Mouse (Mus musculus): ENCODE results near the gene Sec22b. TPM values are rescaled to one million over a fixed set of nuclear protein-coding genes. Genes with fewer than 3 reads are reported as not detected.

The Sec22b gene
- total RNA-seq, 2 experiments from 2014 or later, result 80.0 to 82.9 TPM

DNA sequence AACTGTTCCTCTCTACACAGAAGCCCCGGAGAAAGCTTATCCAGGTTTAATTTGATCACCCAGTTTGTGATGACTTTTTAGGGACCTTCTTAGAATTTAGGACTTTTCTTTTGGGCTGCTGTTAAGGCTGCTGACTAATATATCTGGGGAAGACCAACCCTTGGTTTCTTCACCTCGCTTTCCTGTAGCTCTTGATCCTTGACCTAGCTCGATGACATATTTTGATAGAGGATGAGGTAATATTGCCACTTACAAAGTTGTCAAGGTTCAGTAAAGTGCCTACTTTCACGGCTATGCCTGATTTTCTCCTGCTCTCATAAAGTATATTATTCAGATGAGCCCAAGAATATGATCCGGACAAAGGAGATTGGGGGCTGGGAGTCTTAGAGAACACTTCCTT is 596 bp downstream of the Sec22b start:
- no peak for DNase-seq (ENCODE audit: low spot score in 2 of 2)

DNA sequence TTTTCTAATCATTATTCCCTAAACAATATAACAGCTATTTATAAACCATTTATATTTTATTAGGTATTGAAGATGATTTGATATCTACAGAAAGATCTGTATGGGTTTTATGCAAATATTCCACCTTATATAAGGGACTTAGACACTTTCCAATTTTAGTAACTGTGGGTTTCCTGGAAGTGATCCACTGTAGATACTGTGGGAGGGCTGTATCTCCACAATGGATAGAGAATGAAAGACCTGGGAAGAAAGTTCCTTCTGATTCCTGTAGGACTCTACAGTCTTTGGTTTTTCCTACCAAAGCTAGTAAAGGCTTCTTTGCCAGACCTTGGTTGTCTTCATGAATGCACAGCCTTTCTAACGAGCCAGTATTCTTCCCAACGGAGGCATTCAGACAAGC is 8.7 kb downstream of the Sec22b start:
- no peak for DNase-seq (ENCODE audit: low spot score in 2 of 2)

DNA sequence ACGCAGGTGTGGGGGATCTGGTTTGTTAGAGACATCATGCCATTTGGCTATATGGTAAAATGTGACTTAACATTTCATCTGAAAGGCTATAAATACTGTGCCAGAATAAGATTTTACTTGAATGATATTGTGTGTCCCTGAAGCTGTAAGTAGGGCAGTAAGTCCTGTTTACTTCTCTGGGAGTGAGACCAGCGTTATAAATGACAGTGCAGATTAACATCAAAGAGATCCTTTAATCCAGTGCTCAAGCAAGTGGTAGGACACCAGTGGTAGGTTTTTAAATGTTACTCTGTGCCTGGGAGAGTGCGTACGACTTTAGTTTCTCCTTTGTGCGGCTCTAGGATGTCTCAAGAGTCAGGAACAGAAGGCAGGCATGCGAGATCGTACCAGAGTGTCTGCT is 10.1 kb downstream of the Sec22b start:
- DNase-seq (ENCODE audit: low spot score in 2 of 2), result no peak

DNA sequence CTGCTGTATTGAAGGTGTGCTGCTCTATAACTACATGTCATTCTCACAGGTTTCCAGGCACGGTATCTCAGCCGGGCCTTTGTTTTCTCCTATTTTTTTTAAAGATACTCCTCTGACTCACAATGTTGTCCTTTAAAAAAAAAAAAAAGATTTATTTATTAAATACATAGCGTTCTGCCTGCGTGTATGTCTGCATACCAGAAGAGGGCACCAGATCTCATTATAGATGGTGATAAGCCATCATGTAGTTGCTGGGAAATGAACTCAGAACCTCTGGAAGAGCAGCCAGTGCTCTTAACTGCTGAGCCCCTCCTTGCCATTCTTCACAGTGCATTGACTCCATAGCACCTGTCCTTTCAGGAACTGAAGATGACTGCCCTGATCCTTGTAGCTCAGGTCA is 14.1 kb downstream of the Sec22b start:
- DNase-seq (ENCODE audit: low spot score in 2 of 2), result no peak

DNA sequence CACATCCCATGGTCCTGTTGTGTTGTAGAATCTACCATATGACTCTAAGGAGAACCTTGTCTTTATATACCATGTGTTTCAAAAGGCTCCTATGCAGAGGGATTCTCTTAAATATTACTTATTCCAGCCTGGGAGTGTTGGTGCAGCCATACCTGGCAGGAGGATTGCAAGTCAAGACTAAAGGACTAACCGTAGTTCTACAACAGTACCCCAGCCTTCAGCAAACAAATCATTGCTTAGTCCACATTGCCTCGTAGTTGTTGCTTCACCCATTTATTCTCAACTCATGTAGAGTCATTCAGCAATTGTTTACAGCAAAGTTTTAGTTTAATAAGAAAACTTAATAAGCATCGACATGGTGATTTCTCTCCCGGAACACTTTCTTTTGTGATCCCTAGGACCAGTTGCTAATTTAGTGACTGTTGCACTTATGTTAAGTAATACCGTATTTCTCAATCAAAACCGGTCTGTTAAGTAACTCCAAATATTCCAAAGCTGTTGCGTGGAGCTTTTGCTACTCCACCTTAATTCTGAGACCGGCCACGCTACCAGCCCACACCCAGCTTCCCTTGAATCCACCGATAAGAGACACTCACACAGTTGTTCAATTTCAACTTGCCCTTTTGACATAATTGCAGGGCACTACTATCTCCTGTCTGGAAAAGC is 18.0 kb downstream of the Sec22b start:
- DNase-seq (ENCODE audit: low spot score in 2 of 2), result no peak

DNA sequence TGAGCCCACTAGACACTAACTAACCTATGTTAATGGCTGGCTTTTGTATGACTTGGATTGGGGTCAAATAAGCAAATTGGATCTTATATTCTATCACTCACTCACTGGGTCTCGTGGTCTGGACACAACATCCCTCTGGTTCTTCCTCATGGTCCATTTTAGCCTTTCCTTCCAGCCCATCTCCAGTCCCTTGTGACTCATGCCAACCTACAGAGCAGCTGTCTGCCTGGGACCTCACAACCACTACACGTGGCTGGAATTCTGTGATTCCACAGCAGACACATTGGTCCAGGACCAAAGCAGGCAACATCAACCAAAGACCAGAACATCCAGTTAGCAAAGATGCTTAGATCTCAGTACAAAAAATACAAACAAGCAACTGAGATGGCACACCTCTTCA is 24.3 kb downstream of the Sec22b start:
- DNase-seq (ENCODE audit: low spot score in 2 of 2), result peak; percentile 37 to 48

DNA sequence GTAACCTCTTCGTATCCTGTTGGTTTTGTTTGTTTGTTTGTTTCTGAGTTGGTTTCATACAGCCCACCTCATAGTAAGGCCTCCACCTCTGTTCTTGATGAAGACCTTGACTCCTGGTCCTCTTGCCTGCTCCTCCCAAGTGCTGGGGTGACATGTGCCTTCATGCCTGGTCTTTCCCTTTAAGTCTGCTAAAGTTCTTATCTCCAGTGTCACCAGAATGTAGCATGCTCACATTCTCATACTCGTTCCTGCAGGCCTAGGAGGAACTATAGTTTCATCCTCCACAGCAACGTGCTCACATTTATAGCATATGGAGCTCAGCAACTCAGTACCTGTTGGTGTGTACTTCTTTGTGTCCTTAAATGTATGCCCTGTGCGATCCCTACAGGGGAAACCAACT is 26.3 kb downstream of the Sec22b start:
- no peak for DNase-seq (ENCODE audit: low spot score in 2 of 2)

DNA sequence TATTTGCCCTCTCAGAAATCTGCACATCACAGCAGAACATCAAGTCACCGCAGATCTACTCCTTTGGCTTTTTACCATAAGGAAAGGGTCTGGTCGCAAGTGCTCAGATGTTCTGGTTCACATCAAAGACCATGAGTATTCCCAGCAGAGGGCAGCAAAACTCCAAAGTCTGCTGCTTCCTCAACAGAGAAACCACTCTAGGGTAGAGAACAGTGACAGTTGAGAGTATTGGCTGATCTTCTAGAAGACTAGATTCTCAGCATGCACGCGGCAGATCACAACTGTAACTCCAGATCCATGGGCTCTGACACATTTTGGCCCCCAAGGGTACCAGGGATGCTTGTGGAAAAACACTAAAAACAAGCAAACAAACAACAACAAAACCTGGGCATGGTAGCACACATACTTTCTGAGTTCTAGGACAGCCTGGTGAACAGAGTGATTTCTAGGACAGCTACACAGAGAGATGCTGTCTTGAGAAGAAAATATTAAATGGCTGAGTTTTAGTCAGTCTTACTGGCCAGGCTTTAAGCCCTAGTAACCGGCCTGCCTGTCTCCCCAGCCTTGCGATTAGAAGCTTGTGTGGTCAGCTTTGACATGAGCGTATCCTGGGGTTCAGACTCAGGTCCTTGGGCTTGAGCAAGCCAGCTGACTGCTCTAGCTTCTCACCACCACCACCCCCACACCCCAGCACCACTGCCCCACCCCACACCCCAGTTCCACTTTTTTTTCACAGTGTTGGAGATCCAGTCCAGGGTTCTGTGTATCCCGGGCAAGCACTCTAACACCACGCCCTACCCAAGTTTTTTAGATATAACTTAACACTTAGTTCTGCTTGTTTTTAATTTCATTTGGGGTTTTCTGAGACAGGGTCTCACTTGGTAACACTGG is 28.2 kb downstream of the Sec22b start:
- DNase-seq (ENCODE audit: low spot score in 2 of 2), result peak; percentile 82 to 89

DNA sequence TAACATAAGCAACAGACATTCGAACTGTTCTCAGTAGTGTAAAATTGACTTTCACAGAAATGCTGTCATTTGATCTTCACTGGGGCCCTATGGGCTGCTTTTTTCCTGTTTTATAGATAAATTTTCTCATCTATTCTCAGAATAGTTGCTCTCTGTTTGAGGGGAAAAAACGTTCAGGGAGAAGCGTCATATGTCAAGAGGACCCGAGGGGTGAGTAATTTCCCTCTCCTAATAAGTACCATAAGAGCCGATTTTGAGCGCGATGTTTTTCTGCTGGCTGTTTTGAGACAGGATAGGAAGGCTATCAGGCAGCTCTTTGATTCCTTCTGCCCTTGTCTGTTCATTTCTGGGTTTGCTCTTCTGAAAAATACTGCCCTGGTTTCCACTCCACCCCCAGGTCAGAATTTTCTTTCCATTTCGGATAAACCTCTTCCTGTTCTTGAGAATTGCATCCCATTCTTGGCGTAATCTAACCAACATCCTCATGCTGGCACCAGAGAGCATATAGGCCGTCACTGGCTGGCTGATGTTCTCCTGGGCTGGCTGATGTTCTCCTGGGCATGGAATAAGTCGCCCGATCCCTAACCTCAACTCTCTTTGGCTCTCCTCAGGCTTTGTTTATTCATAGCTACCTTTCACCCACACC is 29.3 kb downstream of the Sec22b start:
- no peak for DNase-seq (ENCODE audit: low spot score in 2 of 2)

DNA sequence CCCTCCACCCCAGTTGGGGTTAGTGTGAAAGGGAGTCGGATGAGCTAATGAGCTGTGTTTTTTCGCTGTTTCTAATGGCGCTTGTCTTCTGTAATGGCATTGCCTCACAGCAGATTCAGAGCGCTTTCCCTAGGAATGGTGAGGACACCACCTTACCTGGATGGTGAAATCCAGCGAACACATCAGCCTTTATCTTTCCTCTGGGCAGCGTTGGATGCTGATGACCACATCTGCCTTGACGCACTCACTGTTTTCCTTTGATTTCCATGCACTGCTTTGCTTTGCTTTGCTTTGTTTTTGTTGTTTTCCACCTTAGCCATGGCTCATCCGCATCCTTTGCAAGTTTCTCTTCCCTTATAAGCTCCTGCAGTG is 29.8 kb downstream of the Sec22b start:
- DNase-seq (ENCODE audit: low spot score in 2 of 2), result no peak

DNA sequence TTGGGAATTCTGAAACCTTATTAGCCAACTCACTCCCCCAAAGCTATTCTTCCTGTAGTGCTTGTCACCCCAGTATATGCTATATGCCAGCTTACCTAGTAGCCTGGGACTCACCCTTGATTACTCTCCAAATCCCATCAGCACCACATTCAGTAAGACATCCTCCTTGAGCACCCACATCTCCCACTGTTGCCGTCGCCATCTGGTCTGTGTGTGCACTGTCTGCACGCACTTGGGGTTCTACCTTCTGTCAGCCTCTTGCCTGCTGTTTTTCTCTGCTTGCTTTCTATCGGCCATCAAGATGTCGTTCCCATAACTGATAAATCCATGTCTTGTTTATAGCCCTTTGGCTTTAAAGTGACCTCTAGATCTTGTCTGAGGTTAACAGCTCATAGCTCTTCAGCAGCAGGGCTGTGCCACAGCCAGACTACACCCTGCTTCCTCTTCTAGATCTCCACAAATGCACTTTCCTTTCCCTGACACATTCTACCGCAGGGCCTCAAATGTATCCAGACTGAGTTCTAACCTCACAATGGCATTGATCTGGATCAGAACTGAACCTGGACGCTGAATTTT is 30.4 kb downstream of the Sec22b start:
- DNase-seq (ENCODE audit: low spot score in 2 of 2), result peak; percentile 46 to 71

DNA sequence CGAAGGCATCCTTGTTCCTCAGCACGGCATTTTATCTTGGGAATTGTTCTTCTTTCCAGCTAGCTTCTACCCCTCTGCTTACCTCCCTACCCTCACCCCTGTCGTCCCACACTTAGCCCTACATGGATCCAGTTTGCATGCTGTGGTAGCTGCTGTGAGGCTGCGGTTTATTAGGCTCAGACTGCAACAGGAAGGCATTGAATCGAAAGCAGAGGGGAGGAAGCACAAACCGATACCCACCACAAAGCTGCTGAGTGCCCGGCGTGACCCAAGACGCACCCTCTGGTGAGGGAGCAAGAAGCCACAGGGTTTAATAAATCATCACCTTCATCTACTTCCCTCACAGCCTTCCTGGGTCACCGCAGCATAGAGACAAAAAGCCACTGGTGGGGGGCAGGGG is 31.1 kb downstream of the Sec22b start:
- no peak for DNase-seq (ENCODE audit: low spot score in 2 of 2)

DNA sequence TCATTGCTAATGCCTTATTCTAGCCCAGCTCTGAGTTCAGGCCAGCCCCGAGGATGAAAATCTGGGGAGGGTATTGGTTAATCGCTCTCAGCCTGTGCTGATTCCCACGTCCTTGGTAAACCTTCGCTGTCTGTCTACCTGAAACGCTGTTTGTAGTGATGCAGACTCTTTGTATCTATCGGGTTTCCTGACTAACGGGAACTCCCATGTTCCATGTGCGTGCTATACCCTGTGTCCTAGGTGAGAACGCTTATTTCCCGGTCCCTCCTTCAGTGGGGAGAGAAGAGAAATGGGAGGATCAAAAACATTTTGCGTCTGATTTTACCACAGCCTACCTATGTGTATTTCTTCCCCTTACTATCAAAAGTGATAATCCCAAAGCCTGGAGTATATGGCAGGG is 31.8 kb downstream of the Sec22b start:
- DNase-seq (ENCODE audit: low spot score in 2 of 2), result no peak

DNA sequence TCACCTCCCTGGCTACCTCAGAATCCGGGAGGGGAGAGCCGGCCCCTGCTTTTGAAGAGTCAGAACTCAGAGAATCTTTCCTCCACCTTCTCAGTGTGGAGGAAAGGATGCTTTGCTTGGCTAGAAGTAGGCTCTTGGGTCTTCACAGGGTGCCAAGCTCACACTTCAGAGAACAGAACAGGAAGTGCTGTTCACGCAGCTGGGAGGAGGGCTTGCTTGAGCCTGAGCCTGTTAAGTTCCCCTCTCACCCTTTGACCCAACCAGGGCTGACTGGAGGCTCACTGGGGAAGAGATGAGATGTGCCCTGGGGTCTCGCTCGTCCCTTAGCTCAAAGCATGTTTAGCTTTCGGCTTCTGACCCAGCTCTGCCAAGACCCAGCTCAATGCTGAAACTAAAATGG is 32.3 kb downstream of the Sec22b start:
- no peak for DNase-seq (ENCODE audit: low spot score in 2 of 2)

DNA sequence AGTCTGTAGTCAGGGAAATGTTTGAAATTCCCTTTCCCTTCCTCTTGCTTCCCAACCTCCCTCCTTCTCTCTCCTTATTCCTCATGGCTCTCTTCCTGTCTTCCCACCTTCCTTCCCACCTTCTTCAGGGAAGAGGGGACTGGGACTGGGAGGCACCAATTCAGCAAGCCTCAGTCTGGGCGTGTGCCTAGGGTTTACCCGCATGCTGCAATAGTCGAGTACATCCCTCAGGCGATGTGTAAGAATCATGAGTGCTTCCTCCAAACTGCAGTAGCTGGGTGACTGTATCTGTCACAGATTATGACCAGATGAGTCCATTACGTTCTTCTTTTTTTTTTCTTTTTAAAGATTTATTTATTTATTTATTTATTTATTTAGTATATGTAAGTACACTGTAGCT is 32.8 kb downstream of the Sec22b start:
- no peak for DNase-seq (ENCODE audit: low spot score in 2 of 2)

DNA sequence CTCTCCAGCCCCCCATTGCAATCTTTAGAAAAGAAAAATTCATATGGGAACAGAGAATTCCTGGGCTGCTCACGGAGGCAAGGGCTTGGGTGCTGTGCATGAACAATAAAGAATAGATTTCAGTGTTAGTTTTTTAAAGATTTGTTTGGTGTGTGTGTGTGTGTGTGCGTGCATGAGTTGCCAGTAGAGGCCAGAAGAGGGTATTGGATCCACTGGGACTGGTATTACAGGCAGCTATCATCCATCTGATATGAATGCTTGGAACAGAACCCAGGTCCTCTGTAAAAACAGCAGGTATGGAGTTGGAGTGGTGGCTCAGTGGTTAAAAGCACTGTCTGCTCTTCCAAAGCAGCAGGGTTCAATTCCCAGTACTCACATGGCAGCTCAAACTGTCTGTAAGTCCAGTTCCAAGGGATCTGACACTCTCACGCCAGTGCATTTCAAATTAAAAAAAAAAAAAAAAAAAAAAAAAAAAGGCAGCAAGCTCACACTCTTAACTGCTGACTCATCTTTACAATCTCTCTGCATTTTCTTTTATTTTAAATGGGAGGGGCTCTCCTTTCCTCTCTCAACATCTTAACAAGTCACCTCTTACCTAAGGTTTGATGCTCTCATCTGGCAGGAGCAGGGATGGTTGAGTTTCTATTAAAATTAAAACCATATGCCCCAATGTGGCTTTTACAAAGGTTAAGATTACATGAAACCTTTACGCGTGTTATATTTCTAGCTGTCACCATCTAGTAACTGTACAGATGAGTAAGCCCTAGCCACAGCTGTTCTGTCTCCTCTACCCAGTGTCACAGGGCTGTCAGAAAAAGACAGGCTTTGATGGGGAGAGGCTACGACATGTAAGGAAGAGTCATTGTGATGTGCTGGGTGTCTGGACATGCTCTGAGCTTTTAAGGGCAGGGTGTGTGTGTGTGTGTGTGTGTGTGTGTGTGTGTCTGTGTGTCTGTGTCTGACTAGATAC is 33.6 kb downstream of the Sec22b start:
- no peak for DNase-seq (ENCODE audit: low spot score in 2 of 2)

DNA sequence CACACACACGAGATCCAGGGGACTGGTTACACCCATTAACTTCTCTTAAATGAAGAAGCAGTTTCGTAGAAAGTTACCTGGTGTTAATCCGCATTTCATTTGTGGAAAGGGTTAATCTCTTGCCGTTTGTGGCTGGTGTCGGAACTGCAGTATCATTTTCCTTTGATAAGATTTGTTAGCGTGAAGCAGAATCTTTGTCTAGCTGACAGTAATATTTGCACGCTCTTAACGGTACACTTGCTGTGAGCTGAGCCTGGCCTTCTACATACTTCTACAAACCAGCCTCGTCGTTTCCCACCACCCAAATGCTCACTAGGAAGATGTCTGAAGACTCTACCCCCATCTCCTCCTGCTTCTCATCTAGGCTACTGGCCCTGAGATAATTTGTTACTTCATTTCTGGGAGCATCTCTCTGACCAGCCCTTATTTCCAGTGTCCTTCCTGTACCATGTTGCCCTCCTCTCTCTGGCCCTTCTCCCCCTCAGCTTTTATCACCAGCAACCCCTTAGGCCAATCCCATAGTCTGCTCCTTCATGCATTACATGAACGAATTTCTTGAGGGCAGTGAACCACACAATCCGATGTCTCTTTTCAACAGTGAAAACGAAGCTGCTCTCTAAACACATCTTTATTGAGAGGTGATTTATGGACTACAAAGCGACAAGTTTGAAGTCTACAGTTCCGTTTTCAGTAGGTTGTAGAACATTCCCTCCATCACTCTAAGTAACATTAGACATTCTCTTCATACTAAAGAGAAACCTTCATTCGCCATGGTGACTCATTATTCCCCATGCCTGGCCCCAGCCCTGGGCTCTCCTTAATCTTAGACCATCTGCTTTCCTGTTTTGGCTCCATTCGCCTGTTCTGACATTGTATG is 36.3 kb downstream of the Sec22b start:
- DNase-seq (ENCODE audit: low spot score in 2 of 2), result no peak

DNA sequence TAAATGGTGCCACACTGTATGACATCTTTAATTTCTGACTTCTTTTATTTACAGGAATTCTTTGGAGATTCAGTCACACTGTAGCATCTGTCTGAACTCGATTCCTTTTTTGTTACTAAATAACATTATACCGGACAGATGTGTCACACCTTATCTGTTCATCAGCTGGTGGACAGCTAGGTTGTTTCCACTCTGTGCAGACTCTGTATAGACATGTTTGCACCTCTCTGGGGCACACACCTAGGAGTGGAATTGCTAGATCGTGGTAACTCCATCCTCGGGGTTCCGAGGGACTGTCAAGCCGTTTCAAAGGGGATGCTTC is 36.9 kb downstream of the Sec22b start:
- no peak for DNase-seq (ENCODE audit: low spot score in 2 of 2)

DNA sequence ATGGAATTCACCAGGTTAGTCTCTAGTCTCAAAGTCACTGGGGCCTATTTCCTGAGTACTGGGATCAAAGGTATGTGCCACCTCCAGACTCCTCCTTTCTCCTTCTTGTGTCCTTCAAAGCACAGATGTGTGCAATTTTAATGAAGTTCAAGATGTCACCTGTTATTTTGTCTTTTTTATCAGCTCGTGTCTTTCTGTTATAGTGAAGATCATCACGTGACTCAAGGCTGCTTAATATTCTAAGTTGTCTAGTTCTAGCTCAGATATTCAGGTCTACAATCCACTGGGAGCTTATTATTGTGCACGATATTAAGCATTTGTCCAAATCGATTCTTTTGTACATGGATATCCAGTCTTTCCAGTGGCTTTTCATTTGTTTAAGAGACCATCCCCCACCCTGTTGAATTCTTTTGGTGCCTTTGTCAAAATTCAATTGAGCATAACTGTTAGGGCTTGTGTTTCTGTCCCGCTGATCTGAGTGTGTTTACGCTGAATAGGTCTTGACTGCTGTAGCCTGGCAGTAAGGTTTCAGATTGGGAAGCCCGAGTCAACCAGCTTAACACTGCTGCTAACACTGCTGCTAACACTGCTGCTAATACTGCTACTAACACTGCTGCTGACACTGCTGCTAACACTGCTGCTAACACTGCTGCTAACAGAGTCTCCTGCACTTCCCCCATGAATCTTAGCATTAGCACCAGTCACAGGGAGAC is 38.0 kb downstream of the Sec22b start:
- DNase-seq (ENCODE audit: low spot score in 2 of 2), result no peak
